Mouse (Mus musculus): ENCODE measurements at regions not wholly inside any gene's neighbourhood (a gene's known extent, or its start where the extent isn't known, plus 50 kb on each side); places are given as distances from the start of the nearest gene placed in this dataset.

GRCm38 (mm10) chr12:91927576-91927975 is 78.6 kb upstream of the Sel1l start:
- Histone ChIP-seq H3K27me3 (replicated peaks; ENCODE audit: control insufficient read depth, insufficient read depth, low read length) (no peaks in the 10 kb centered on the region), H3K4me2 (replicated peaks; ENCODE audit: low read depth) (no peak overlapping the region), H3K9me3 (ENCODE audit: control insufficient read depth) (no peaks in the 10 kb centered on the region), H3K36me3 (ENCODE audit: control insufficient read depth, insufficient read depth) (no peaks in the 10 kb centered on the region), H3K4me3 (ENCODE audit: low read depth, low read length) (no peak overlapping the region), H3K4me1 (replicated peaks; ENCODE audit: control insufficient read depth, insufficient read depth, low read length) (no peaks in the 10 kb centered on the region), H3K9ac (ENCODE audit: low read depth, low read length) (no peak overlapping the region), H3K27ac (ENCODE audit: low read depth, low read length) (no peak overlapping the region)
- ATAC-seq, result no peak
- TF ChIP-seq CTCF (IDR thresholded peaks at IDR 0.05; ENCODE audit: low read depth), result no peak
- 77% methylated on average over 6 of the region's 6 CpGs for WGBS

GRCm38 (mm10) chr12:91915486-91915885 is 66.5 kb upstream of the Sel1l start:
- TF ChIP-seq CTCF (IDR thresholded peaks at IDR 0.05; ENCODE audit: low read depth), result no peak
- H3K27ac ChIP-seq (ENCODE audit: low read depth, low read length), result no peak overlapping the region
- no peaks in the 10 kb centered on the region for H3K36me3 ChIP-seq (ENCODE audit: control insufficient read depth, insufficient read depth)
- H3K4me3 ChIP-seq (ENCODE audit: low read depth, low read length), result no peak overlapping the region
- WGBS, result 68% methylated on average over 3 of the region's 3 CpGs
- H3K4me2 ChIP-seq (replicated peaks; ENCODE audit: low read depth), result no peak overlapping the region
- H3K9ac ChIP-seq (ENCODE audit: low read depth, low read length), result no peak overlapping the region
- ATAC-seq, result no peak
- H3K4me1 ChIP-seq (replicated peaks; ENCODE audit: control insufficient read depth, insufficient read depth, low read length), result no peaks in the 10 kb centered on the region
- H3K9me3 ChIP-seq (ENCODE audit: control insufficient read depth), result no peaks in the 10 kb centered on the region
- H3K27me3 ChIP-seq (replicated peaks; ENCODE audit: control insufficient read depth, insufficient read depth, low read length), result no peaks in the 10 kb centered on the region

GRCm38 (mm10) chr12:91910529-91910928 is 61.6 kb upstream of the Sel1l start:
- Histone ChIP-seq H3K9ac (ENCODE audit: low read depth, low read length) (no peak overlapping the region), H3K9me3 (ENCODE audit: control insufficient read depth) (no peaks in the 10 kb centered on the region), H3K27me3 (replicated peaks; ENCODE audit: control insufficient read depth, insufficient read depth, low read length) (no peaks in the 10 kb centered on the region), H3K4me3 (ENCODE audit: low read depth, low read length) (no peak overlapping the region), H3K4me2 (replicated peaks; ENCODE audit: low read depth) (no peak overlapping the region), H3K27ac (ENCODE audit: low read depth, low read length) (no peak overlapping the region), H3K4me1 (replicated peaks; ENCODE audit: control insufficient read depth, insufficient read depth, low read length) (no peaks in the 10 kb centered on the region), H3K36me3 (ENCODE audit: control insufficient read depth, insufficient read depth) (no peaks in the 10 kb centered on the region)
- 27% methylated on average over 8 of the region's 8 CpGs for WGBS
- ATAC-seq, result no peak
- no peak for TF ChIP-seq CTCF (IDR thresholded peaks at IDR 0.05; ENCODE audit: low read depth)
